Mouse (Mus musculus) forebrain, postnatal 0 days (tissue): ENCODE results near the gene Gtf3c5. TPM values are rescaled to one million over a fixed set of nuclear protein-coding genes. Genes with fewer than 3 reads are reported as not detected.
A peak's percentile ranks its signal among the peaks of the same experiment; 100 is the strongest.

Experiments used
- ATAC-seq: fragments of 200-750 bp; cut with Nextera tagmentation; 2 replicates; pipeline ENCODE4 v1.8.0; 2017; ENCODE audit warnings: mild to moderate bottlenecking, moderate library complexity
- DNase-seq: peaks from one replicate; pipeline ENCODE4 v3.0.0-alpha.2; 2015
- H3K27ac ChIP-seq: fragments of 300-500 bp; sonication (generic); 2 replicates; pipeline ENCODE4 v1.5.1; 2014; ENCODE audit warnings: low read depth, mild to moderate bottlenecking, antibody characterized with exemption, low read length, moderate library complexity, mixed read lengths
- H3K27me3 ChIP-seq: fragments of 300-500 bp; sonication (generic); 2 replicates; pipeline ENCODE4 v1.6.1; 2014; ENCODE audit warnings: mild to moderate bottlenecking, low read length, mixed read lengths; ENCODE audit not compliant: insufficient read depth
- H3K36me3 ChIP-seq: fragments of 300-500 bp; sonication (generic); 2 replicates; pipeline ENCODE4 v1.6.1; 2014; ENCODE audit warnings: mild to moderate bottlenecking, moderate library complexity; ENCODE audit not compliant: insufficient read depth
- H3K4me1 ChIP-seq: fragments of 300-500 bp; sonication (generic); 2 replicates; pipeline ENCODE4 v1.6.1; 2014; ENCODE audit warnings: antibody characterized with exemption; ENCODE audit not compliant: insufficient read depth
- H3K4me2 ChIP-seq: fragments of 300-500 bp; sonication (generic); 2 replicates; pipeline ENCODE4 v1.6.1; 2014; ENCODE audit warnings: low read depth, mild to moderate bottlenecking, moderate library complexity
- H3K4me3 ChIP-seq: fragments of 300-500 bp; sonication (generic); 2 replicates; pipeline ENCODE4 v1.5.1; 2014; ENCODE audit warnings: low read depth, low read length, mixed read lengths
- H3K9ac ChIP-seq: fragments of 300-500 bp; sonication (generic); 2 replicates; pipeline ENCODE4 v1.6.1; 2014; ENCODE audit warnings: mild to moderate bottlenecking
- H3K9me3 ChIP-seq: fragments of 300-500 bp; sonication (generic); 2 replicates; pipeline ENCODE4 v1.6.1; 2016; ENCODE audit warnings: low read length
- CTCF ChIP-seq: sonication (generic); IDR thresholded peaks from 2 replicates; pipeline ENCODE4 v1.5.1; 2016; ENCODE audit warnings: antibody characterized with exemption, control low read depth, low read depth
- WGBS: fragments of 180-500 bp; shearing (Covaris S2); extraction: QIAGEN DNeasy Blood & Tissue Kit; methylation state at CpG from one replicate; pipeline ENCODE4 v1.1.7; 2014; 5-methylcytosine and 5-hydroxymethylcytosine counted together
- polyA plus RNA-seq: library from polyadenylated mRNA; unstranded; fragments of >200 nt; fragmentation: Nextera tagmentation; extraction: Ambion mirVana; gene quantifications from 2 replicates; pipeline ENCODE4 v1.2.1, GENCODE M21; 2015
- total RNA-seq: library from RNA; depleted of rRNA; stranded (reverse); fragments of >200 nt; gene quantifications from 2 replicates; pipeline ENCODE4 v1.2.3, GENCODE M21; 2014

Gtf3c5 gene
- total and polyA plus RNA-seq, 2 experiments from 2014 or later: 32.7 to 33.3 TPM

DNA sequence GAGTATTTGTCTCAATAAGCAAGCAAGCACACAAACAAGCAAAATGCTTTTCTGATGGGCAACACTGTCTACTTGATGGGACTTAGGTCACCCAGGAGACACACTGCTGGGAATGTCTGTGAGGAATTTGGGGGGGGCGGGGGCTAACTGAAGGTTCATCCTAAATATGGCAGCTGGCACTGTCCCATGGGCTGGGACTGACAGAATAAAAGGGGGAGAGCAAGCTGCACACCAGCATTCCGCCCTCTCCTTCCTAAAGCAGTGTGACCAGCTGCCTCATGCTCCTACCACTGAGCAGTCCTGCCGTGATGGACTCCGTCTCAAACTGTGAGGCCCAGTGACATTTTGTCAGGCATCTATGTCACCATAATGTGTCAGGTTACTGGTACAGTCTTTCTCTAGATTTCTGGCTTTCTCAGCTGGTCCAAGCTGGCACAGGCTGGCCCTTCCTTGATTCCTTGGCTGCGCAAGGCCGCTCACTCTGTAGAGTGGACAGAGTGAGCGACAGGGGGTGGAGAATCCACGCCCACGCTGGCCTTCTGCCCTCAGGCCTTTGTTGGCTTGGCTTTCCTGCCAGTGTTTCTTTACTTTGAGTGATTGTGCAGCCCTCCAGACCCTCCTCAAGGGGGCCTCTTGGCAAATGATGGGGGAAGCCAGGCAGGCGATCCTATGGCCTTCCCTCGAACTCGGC lies 27.3 kb upstream of the Gtf3c5 start:
- ATAC-seq: no peak
- WGBS: 61% methylated on average over 12 of the region's 12 CpGs
- peak; percentile 2 for DNase-seq
- H3K9me3 ChIP-seq: no peaks in the 10 kb centered on the region
- no peak overlapping the region for H3K4me3 ChIP-seq
- H3K27ac ChIP-seq: no peak overlapping the region
- no peaks in the 10 kb centered on the region for H3K27me3 ChIP-seq
- no peak overlapping the region for H3K4me2 ChIP-seq
- no peaks in the 10 kb centered on the region for H3K4me1 ChIP-seq
- no peaks in the 10 kb centered on the region; the same call in 1 of the 2 replicates for H3K36me3 ChIP-seq
- no peak for TF ChIP-seq CTCF
- no peak overlapping the region for H3K9ac ChIP-seq

DNA sequence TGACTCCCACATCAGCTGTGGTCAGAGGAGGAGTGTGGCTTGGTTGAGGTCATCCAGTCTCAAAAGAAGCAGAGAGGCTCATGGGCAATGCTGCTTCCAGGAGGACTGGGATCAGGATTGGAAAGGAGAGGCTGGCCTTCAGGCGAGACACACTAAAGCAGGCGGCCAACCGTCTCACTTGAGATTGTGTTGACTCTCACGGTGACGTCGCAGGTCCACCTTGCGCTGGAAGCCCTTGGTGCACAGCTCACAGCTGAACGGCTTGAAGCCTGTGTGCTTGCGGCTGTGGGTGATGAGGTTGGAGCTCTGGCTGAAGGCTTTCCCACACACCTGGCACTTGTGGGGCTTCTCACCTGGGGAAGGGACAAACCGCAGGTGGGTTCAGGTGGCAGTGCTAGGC lies 26.3 kb upstream of the Gtf3c5 start:
- DNase-seq (no peak), ATAC-seq (no peak)
- Histone ChIP-seq H3K36me3 (no peaks in the 10 kb centered on the region; the same call in 1 of the 2 replicates), H3K9ac (no peak overlapping the region), H3K4me2 (no peak overlapping the region), H3K27ac (no peak overlapping the region), H3K9me3 (no peaks in the 10 kb centered on the region), H3K27me3 (no peaks in the 10 kb centered on the region), H3K4me3 (no peak overlapping the region), H3K4me1 (no peaks in the 10 kb centered on the region)
- 89% methylated on average over 10 of the region's 10 CpGs for WGBS
- TF ChIP-seq CTCF: no peak

DNA sequence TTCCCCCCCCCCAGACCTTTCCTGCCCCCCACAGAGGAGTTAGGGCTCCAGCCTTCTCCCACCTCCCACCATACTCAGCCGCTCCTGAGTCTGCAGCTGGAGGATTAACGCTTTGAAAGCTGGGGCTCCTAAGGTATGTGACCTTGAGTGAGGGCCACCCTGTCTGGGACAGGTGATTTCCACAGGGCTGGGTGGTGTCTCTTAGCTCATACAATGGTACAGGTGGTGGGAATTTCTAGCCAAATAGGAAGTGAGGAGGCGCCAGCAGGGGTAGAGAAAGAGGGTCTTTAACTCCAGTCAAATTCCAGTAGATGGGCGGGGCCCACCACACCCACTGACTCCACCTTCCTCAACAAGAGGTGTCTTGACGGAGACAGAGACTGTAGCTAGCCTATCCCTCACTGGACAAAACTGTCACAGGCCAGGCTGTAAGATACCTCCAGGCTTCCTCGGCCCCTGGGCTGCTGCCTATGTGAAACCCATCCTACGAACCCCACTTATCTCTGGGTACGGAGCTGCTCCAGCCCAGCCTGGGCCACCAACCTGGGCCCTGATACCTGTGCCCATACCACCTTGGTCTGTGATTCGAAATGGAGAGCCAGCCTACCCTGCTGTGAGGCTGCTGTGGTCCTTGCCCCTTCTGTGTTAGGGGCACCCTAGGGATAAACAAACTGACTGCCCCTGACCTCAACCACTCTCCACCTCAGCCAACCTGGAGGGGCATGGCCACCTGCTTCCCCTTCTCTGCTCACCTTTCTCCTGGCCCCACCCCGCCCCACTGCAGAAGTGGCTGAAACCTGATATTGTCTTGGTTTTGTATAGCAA lies 24.0 kb upstream of the Gtf3c5 start:
- Histone ChIP-seq H3K9ac (no peak overlapping the region), H3K27me3 (no peaks in the 10 kb centered on the region), H3K9me3 (no peaks in the 10 kb centered on the region), H3K27ac (no peak overlapping the region), H3K4me2 (no peak overlapping the region), H3K4me3 (no peak overlapping the region), H3K36me3 (no peaks in the 10 kb centered on the region; the same call in 1 of the 2 replicates), H3K4me1 (no peaks in the 10 kb centered on the region)
- ATAC-seq (no peak), DNase-seq (no peak)
- no peak for TF ChIP-seq CTCF
- WGBS: 51% methylated on average over 10 of the region's 10 CpGs

DNA sequence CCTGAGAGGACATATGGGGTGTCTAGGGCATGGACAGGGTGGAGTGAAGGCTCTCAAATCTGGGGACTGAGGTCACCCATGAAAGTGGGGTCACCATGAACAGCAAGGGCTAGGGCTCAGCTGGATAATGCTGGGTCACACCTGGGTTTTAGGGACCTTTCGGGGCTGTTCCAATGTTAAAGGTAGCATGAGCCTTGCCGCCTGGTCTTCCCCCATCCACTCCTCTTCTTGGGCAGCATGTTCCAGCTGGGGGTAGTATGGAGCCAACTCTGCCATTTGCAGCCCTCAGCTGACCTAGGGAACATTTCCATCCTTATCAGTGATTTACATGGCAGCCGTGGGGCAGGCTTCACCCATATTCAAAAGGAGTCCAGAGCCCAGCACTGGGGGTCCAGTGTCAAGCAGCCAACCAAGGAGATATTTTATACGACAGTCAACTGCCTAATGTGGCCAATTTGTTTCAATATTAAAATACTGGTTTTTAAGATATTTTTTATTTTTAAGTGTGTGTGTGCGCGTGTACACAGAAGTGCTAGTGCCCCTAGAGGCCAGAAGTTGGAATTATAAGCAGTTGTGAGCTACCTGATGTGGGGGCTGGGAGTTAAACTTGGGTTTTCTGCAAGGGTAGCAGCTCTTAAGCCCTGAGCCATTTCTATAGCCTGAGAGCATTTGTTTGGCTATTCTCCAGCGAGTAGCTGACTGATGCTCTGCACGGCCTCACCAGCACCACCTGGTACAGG lies 23.2 kb upstream of the Gtf3c5 start:
- Histone ChIP-seq H3K4me1 (no peaks in the 10 kb centered on the region), H3K36me3 (no peaks in the 10 kb centered on the region; the same call in 1 of the 2 replicates), H3K4me3 (no peak overlapping the region), H3K27me3 (no peaks in the 10 kb centered on the region), H3K9ac (no peak overlapping the region), H3K9me3 (no peaks in the 10 kb centered on the region), H3K27ac (no peak overlapping the region), H3K4me2 (no peak overlapping the region)
- peak; percentile 47; the same call in 1 of the 2 replicates for TF ChIP-seq CTCF
- ATAC-seq (peak; percentile 38; the same call in 1 of the 2 replicates), DNase-seq (peak; percentile 17)
- WGBS: 65% methylated on average over 8 of the region's 8 CpGs

DNA sequence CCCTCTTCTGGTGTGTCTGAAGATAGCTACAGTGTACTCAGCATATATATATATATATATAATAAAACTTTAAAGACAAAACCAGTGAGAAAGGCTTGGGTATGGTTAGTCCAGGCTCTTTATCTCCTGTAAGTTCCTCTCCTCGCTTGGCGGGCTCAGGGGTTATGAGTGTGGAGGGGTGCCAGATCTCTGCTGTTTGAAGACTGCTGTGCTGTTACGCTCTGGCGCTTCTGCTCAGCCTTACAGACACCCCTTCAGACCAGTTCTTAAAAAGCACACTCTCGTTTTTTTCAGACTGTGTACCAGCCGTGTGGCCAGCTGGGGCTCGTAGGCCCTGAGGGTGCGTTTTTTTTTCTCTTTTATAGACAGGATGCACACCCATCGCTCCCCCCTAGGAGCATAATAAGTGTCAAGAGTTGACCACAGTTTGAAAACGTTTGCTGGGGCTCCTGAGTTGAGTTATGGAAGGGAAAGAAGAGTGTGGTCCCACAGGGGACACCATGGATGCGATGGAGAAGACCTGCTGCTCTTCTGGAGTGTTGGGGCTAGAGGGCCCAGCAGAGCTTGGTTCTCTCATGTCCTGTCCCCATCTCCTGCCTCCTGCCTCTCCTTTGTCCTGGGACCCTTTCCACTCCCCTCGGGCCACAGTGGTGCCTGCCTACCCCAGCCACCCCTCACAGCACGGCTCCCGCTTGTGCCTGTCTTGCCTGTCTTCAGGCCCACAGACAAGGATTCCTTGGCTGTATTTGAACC lies 22.4 kb upstream of the Gtf3c5 start:
- TF ChIP-seq CTCF: no peak
- Histone ChIP-seq H3K4me3 (no peak overlapping the region), H3K4me1 (no peaks in the 10 kb centered on the region), H3K9me3 (no peaks in the 10 kb centered on the region), H3K9ac (no peak overlapping the region), H3K36me3 (no peaks in the 10 kb centered on the region; the same call in 1 of the 2 replicates), H3K27ac (no peak overlapping the region), H3K4me2 (no peak overlapping the region), H3K27me3 (no peaks in the 10 kb centered on the region)
- DNase-seq (no peak), ATAC-seq (no peak)
- 66% methylated on average over 14 of the region's 14 CpGs for WGBS

DNA sequence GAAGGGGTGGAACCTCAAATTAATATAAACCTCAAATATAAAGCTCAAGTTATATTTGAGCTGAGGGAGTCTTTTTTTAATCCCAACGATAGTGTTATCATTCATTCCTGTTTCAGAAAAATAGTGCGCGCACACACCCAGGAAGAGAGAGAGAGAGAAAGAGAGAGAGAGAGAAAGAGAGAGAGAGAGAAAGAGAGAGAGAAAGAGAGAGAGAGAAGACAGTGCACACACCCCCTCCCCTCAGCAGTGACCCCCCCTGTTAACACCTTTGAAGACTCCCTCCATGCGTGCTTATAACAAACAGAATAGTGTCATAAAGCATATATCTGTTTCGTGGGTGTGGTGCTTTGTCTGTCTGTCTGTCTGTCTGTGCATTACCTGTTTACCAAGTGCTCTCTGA lies 20.0 kb upstream of the Gtf3c5 start:
- no peaks in the 10 kb centered on the region; the same call in 1 of the 2 replicates for H3K36me3 ChIP-seq
- no peak for DNase-seq
- no peaks in the 10 kb centered on the region for H3K4me1 ChIP-seq
- no peak for ATAC-seq
- no peak overlapping the region for H3K4me2 ChIP-seq
- no peaks in the 10 kb centered on the region for H3K9me3 ChIP-seq
- no peak overlapping the region for H3K9ac ChIP-seq
- no peak overlapping the region for H3K27ac ChIP-seq
- 94% methylated on average over 5 of the region's 5 CpGs for WGBS
- no peak overlapping the region for H3K4me3 ChIP-seq
- no peak for TF ChIP-seq CTCF
- H3K27me3 ChIP-seq: no peaks in the 10 kb centered on the region
